ENCODE assay signal across 8 mouse cellular contexts in the genomic region with DNA sequence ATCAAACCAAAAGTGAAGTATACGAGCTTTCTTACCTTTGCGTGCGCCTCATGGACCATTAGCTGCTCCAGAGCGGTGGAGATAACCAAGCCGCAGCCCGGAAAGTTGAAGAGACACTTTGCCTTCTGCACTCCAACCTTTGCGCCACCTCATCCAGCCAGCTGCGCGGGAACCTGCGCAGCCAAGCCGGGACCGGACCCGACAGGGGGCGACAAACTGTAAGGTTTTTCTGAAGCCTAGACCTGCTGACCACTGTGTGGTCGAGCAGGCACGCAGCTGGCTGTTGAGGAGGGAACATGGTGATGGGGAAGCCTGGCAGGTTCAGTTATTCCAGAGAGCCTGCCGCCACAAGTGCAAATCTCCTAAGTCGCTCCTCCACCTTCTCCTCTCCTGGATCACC. TPM values are rescaled to one million over a fixed set of nuclear protein-coding genes. Genes with fewer than 3 reads are reported as not detected.
DNase-seq lines count a peak whose midpoint lies in the region; ATAC-seq and TF ChIP-seq lines count a peak whose summit lies in the region.

No protein-coding gene starts in this region.

- peak; percentile 61; the same call in 1 of the 2 replicates for ATAC-seq in kidney, postnatal 0 days (replicated peaks; ENCODE audit: low FRiP score, low read depth)
- peak; percentile 49; the same call in 1 of the 2 replicates for ATAC-seq in megakaryocyte-erythroid progenitor cell, adult 5-6 weeks (replicated peaks; ENCODE audit: low FRiP score, low TSS enrichment, poor library complexity, severe bottlenecking)
- ATAC-seq in forebrain, embryonic 16.5 days = no peak

- H3K27ac ChIP-seq in kidney, postnatal 0 days = no peak overlapping the region
- H3K27ac ChIP-seq in forebrain, embryonic 16.5 days (ENCODE audit: low read length) = no peak overlapping the region

- H3K36me3 ChIP-seq in kidney, postnatal 0 days (ENCODE audit: insufficient read depth, low read length) = no peaks in the 10 kb centered on the region
- no peaks in the 10 kb centered on the region for H3K36me3 ChIP-seq in forebrain, embryonic 16.5 days (ENCODE audit: control insufficient read depth, insufficient read depth)

- peak; percentile 64 for TF ChIP-seq CTCF in kidney, postnatal 0 days (IDR thresholded peaks at IDR 0.05; ENCODE audit: low read depth)

- peak; percentile 23 for DNase-seq in adrenal gland, postnatal 14 days
- DNase-seq in adrenal gland, postnatal 36 days = no peak
- DNase-seq in right cerebral cortex, postnatal 4 days = peak; percentile 49
- no peak for DNase-seq in right cerebral cortex, adult 18-20 months
- peak; percentile 66 for DNase-seq in kidney, postnatal 0 days (ENCODE audit: low spot score)
- DNase-seq in layer of hippocampus, adult 18-20 months (ENCODE audit: low spot score in 2 of 2) = no peak

- 0 out of 2 replicates have a peak overlapping the region, but pooled peaks have one; percentile 9 for H3K4me3 ChIP-seq in kidney, postnatal 0 days (replicated peaks; ENCODE audit: low read depth, low read length)
- H3K4me3 ChIP-seq in forebrain, embryonic 16.5 days (replicated peaks; ENCODE audit: low read length) = no peak overlapping the region

- 0 out of 2 replicates have a peak, but pooled peaks cover 4% of the 10 kb centered on the region for H3K4me1 ChIP-seq in kidney, postnatal 0 days (replicated peaks; ENCODE audit: insufficient read depth, low read length)
- H3K4me1 ChIP-seq in forebrain, embryonic 16.5 days (replicated peaks; ENCODE audit: control insufficient read depth, insufficient read depth, low read length) = peaks cover 8% of the 10 kb centered on the region

- no peaks in the 10 kb centered on the region for H3K9me3 ChIP-seq in kidney, postnatal 0 days (replicated peaks; ENCODE audit: low read length)
- H3K9me3 ChIP-seq in forebrain, embryonic 16.5 days (ENCODE audit: control insufficient read depth, low read length) = no peaks in the 10 kb centered on the region

- under 1% methylated on average over 18 of the region's 18 CpGs for WGBS in kidney, postnatal 0 days
- WGBS in forebrain, embryonic 16.5 days = under 1% methylated on average over 18 of the region's 18 CpGs

- peaks cover 91% of the 10 kb centered on the region for H3K27me3 ChIP-seq in kidney, postnatal 0 days (ENCODE audit: insufficient read depth, low read length)
- peaks cover 85% of the 10 kb centered on the region for H3K27me3 ChIP-seq in forebrain, embryonic 16.5 days (replicated peaks; ENCODE audit: control insufficient read depth, insufficient read depth, low read length)

- H3K9ac ChIP-seq in kidney, postnatal 0 days (ENCODE audit: low read depth, low read length) = no peak overlapping the region
- no peak overlapping the region for H3K9ac ChIP-seq in forebrain, embryonic 16.5 days (replicated peaks; ENCODE audit: low read depth, low read length)

- H3K4me2 ChIP-seq in kidney, postnatal 0 days (ENCODE audit: low read length) = no peak overlapping the region
- no peak overlapping the region for H3K4me2 ChIP-seq in forebrain, embryonic 16.5 days (ENCODE audit: low read length)

RNA-seq across cellular contexts. Expression of gene Pax1, which starts 0.6 kb away (rescaled TPM):
- total RNA-seq in adrenal gland, postnatal 14 days (2021) = not detected in 2 replicates
- total RNA-seq in adrenal gland, postnatal 36 days (2021) = not detected
- not detected in 2 replicates for polyA plus RNA-seq in kidney, postnatal 0 days (2015; fragmentation: Nextera tagmentation; extraction: Ambion mirVana)
- total RNA-seq in megakaryocyte-erythroid progenitor cell, adult 5-6 weeks (2014; fragmentation: Nextera tagmentation) = not detected in 2 replicates
- total RNA-seq in megakaryocyte-erythroid progenitor cell, adult 5-6 weeks (2017) = not detected in 2 replicates
- not detected for total RNA-seq in layer of hippocampus, adult 18-20 months (2021)
- polyA plus RNA-seq in forebrain, embryonic 16.5 days (2015; fragmentation: Nextera tagmentation; extraction: Ambion mirVana) = not detected in 2 replicates

Comparison
In these comparisons a context has a peak if more than half of its experiments do, and no peak if none do; other contexts are left out.
1. DNase-seq: peak in adrenal gland, postnatal 14 days (single experiment), right cerebral cortex, postnatal 4 days (single experiment) and kidney, postnatal 0 days (single experiment); none in adrenal gland, postnatal 36 days (0 of 2), right cerebral cortex, adult 18-20 months (single experiment) and layer of hippocampus, adult 18-20 months (0 of 2).